Mouse (Mus musculus) skeletal muscle tissue, adult 2 months (tissue): ENCODE data around the gene Inf2.

Source experiments
- DNase-seq: peaks from one replicate; pipeline ENCODE4 v3.0.0-alpha.2; 2012; ENCODE audit warnings: low read depth, low spot score

Inf2 gene

DNA sequence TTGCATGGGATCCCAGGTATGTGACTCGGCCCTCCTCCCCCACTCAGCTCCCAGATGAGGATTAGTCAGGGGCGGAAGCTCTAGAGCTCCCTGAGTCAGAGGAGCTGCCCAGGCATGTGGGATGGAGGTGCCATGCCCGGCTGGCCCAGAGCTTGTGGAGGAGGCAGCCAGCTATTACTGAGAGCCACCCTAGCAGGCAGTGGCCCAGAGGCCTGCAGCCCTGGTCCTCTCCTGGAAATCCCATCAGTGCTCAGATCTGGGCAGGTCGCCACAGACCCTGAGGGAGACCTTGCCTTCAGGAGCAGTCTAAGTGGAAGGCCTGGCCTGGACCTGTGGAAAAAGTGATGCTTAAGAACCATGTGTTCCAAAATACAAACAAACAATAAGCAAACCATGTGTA lies 7.0 kb downstream of the Inf2 start:
- peak; percentile 74 for DNase-seq

DNA sequence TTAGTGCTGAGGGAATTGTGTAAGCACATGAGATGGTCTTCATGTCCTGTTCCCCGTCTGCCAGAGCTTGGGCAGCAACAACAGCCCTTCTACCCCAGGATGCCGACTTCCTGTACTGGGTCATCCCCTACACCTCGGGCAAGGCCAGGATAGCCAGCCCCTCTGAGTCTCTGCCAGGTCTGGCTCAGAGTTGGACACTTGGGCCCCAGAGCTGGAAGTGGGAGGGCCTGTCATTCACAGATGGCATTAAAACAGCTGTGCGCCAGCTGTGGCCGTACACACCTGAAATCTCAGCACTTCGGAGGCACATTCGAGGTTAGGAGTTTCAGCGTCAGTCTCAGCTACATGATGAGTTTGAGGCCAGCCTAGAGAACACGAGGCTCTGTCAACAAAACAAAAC lies 7.9 kb downstream of the Inf2 start:
- DNase-seq: no peak

DNA sequence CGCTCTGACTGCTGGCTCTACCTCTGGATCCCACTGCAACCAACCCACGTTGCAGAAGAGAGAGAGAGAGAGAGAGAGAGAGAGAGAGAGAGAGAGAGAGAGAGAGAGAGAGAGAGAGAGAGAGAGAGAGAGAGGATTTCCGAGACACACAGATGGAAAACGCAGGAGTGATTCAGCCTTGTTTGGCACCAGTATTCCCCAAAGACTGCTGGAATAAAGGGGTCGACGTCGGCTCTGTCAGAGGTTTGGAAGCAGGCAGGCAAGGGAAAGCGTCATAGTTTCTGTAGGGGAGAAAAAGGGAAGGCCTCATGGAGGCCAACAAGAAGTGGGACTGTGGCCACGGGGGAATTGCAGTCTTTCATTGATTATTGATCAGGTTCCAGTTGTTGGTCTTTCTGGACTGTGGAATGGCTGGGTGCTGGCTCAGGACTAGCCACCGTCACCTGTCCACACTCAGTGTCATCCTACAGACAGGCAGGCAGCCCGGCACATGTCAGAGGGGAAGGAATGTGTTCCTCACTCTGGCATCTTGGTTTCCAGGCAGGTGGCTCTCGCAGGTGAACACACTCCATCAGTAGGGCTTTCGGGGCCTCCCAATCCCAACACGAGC lies 8.4 kb downstream of the Inf2 start:
- no peak for DNase-seq

DNA sequence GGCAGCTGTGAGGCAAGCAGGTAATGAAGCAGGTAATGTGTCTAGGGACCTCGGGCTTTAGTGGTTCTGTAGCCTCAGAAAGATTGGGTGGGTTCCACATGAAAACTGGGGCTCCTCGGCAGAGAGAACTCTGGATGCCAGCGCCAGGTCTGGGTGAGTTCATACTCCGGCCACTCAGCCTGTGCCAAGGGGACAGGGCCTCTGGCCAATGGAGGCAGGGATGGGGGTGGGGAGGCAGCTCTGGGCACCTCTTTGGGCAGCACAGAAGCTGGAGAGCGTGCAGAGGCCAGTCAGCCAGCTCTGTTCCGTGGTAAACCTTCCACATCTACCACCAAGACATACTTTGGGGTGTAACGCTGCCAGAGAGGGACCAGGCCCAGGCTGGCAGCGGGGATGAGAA lies 9.0 kb downstream of the Inf2 start:
- DNase-seq: no peak

DNA sequence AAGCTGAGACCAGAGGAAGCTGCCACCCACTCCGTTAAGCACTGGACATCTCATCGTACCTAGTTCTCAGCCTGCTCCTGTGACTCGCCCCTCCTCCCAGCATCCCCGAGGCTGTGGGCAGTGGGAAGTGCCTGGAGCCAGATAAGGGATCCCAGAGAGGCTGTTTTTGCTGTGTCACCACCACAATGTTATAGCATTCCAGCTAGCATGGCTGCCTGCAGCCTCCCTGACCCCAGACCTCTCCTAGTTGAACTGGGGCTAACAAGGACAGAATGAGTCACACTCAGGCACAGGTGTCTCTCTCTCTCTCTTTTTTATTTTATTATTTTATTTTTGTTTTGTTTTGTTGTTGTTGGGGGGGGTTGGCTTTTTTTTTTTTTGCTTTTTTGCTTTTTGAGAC lies 10.6 kb downstream of the Inf2 start:
- DNase-seq: no peak

DNA sequence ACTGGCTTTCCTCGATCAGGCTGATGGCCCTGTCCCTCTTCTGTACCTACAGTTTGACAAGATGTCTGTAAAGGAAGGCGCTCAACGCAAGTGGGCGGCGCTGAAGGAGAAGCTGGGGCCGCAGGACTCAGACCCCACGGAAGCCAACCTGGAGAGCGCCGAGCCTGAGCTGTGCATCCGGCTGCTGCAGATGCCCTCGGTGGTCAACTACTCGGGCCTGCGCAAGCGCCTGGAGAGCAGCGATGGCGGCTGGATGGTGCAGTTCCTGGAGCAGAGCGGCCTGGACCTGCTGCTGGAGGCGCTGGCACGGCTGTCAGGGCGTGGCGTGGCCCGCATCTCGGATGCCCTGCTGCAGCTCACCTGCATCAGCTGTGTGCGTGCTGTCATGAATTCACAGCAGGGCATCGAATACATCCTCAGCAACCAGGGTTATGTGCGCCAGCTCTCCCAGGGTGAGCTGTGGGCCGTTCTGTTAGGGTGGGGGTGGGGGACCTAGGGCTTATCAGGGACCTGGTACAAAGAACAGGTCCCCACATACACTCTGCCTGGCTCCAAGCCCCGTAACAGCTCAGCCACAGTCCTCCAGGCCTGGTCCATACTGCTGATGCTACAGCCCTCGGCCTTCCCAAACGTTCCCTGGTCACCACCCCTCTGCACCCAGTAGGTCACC lies 11.5 kb downstream of the Inf2 start:
- no peak for DNase-seq

DNA sequence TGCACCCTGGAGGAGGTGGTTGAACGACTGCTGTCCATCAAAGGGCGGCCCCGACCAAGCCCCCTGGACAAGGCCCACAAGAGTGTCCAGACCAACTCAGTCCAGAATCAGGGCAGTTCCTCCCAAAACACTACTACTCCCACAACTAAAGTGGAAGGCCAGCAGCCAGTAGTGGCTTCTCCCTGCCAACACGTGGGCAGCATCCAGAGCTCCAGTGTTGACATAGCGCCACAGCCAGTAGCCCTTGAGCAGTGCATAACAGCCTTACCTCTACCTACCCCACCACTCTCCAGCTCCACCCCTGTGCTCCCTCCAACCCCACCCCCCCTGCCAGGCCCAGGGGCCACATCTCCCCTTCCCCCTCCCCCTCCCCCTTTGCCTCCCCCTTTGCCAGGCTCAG lies 15.4 kb downstream of the Inf2 start:
- DNase-seq: no peak

DNA sequence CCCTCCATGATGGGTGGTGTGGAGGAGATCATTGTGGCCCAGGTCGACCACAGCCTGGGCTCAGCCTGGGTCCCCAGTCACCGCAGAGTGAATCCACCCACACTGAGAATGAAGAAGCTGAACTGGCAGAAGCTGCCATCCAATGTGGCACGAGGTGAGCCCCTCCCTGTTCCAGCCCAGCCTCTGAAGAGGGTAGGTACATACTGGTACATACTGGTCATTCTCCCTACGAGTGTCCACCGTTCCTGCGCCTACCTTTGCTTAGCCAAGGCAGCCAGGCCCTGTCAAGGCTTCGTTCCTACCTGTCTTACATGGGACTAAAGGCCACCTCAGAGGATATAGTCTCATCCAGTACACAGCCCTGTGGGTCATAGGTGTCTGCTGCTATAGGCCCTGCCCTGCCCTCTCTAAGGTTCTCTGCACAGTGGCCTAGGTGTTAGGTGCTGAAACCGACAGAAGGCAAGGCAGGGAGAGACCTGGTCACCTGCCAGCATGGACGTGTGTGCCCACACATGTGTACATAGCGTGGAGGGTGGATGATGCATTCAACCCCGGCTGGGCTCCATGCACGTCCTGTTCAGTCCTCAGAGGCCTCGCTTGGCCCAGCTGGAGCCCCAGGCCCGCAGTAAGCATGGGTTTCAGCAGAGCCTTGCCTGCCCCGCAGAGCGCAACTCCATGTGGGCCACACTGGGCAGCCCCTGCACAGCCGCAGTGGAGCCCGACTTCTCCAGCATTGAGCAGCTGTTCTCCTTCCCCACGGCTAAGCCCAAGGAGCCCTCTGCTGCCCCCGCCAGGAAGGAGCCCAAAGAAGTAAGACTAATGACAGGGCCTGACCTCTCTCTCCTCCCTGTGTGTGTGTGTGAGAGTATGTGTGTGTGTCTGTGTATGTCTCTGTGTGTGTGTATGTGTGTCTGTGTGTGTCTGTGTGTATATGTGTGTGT lies 16.4 kb downstream of the Inf2 start:
- no peak for DNase-seq

DNA sequence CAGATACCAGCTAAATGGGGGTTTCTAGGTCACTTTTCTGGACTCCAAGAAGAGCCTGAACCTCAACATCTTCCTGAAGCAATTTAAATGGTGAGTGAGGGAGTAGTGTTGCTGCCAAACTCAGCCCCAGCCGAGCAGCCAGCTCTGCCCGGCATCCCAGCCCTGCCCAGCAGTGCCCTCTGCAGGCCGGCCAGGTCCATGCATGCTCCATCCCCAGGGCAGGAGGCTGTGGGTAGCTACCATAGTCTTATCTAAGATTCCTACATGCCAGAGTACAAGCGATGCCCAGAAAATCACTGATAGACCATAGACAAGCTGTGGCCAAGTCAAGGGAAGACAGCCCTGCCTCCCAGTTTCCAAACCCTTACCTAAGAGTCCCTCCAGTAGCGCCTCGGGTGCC lies 17.2 kb downstream of the Inf2 start:
- DNase-seq: peak; percentile 54

DNA sequence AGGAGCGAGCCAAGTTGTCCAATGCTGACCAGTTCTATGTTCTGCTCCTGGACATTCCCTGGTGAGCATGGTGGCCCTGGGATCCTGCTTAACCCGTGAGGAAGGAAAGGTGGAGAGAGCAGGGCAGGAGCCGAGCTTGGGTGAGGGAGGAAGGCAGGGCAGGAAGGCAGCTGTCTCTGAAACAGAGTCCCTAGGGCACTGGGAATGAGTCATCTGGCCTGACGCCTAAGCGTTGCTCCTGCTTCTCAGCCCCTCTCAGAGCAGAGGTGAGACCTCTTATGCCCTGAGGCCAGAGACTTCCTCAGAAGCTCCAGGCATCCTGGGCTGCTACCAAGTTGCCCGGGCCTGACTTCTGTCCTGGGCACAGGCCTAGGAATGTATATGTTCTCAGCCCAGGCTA lies 18.4 kb downstream of the Inf2 start:
- DNase-seq: no peak

DNA sequence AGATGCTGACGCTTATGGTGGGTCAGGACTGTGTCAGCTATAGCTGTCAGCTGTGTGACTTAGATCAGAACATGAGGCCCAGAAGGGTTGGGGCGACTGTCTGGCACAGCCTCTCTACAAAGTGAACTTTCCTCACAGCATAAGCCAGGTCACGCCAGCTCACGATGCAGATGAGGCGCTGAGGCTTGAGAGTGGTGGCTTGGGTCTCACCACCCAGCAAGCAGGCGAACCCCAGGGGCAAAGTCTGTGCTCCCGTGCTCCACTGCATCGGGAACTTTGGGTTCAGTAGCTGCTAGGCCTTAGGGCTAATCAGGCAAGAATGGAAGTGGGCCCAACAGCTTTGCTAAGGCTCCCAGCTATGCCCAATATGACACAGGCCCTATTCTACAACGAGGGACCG lies 20.4 kb downstream of the Inf2 start:
- no peak for DNase-seq

DNA sequence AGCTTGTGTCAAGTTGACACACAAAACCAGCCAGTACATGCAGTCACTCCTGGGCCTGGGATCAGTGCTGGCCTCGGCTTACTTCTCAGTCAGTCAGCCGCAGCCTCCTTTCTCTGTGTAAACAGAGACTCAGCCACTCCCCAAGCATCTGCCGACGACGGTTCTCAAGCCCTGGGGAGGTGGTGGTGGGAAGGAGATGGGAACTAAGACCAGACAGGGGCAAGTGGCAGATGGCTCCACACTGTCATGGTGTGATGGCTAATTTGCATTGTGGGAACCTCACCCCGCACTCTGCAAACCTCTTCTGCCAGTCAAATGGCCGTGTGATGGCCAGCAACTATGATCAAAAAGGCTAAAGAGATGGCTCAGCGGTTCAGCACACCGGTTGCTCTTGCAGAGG lies 28.1 kb downstream of the Inf2 start:
- DNase-seq: no peak

DNA sequence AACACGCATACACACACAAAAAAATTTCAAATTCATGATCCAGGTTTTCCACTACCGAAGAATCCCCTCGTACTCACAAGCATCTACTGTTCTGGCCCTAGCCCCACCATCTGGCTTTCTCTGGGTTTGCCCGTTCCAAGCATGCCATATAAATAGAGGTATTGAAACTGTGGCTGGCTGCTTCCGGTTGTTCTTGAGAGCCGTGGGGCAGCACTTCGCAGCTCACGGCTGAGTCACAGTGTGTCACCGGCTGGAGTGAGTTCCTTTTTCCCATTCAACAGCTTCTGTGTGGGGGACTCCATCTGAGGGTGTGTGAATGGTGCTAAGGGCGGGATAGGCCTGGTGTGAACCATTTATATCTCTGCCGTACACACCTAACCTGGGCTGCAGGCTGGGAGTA lies 28.6 kb downstream of the Inf2 start:
- no peak for DNase-seq

DNA sequence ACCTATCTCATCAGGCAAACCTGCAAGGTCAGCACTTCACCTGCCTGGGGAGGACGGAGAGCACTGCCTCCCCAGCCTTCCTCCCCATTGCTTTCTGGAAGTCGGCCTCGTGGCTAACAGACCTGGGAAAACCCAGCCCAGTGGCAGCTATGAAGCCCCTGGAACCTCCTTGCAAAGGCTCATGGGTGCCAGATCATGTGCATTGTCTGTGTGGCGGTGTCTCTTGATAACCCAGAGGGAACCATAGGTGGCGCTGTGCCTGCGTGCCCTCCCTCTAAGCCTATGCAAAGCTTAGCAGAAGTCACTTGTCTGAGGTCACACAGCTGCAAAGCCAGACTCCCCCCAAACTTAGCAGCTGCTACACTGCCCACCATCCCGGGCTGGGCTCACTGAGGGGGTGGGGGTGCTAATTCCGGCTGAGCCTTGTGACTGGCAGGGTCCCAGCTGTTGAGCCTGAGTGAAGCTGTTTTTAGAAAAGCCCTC lies 29.4 kb downstream of the Inf2 start:
- DNase-seq: peak; percentile 96

DNA sequence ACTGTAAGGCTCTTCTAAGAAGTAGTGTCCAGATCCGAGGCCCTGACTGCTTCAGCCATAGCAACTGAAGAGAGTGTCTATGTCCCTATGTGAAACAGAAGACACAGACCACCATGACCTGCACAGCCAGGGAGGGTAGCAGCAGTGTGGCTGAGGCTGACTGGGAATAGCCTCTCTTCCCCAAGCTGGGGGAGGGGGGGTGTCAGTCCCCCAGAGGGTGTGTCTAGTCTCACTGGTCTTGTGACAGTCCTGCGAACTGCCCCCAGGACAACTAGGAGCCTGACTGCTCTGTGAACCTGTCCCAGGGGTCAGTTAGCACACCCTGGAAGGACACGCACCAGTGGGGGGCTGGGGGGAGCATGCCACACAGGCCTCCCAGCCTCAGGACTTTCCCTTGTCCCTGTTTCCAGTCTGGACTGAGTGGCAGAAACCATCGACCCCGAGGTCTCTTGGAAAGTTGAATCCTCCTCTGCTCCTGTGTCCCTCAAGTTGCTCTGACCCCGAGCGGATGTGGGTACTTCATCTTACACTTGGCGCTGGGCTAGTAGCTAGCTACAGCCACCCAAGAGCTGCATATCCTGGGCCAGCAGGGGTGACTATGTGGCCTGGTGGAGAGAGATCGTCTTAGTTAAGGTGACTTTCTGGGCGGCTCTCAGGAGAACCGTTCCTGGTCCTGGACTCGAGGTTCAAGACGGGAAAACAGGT lies 30.5 kb downstream of the Inf2 start:
- peak; percentile 95 for DNase-seq

DNA sequence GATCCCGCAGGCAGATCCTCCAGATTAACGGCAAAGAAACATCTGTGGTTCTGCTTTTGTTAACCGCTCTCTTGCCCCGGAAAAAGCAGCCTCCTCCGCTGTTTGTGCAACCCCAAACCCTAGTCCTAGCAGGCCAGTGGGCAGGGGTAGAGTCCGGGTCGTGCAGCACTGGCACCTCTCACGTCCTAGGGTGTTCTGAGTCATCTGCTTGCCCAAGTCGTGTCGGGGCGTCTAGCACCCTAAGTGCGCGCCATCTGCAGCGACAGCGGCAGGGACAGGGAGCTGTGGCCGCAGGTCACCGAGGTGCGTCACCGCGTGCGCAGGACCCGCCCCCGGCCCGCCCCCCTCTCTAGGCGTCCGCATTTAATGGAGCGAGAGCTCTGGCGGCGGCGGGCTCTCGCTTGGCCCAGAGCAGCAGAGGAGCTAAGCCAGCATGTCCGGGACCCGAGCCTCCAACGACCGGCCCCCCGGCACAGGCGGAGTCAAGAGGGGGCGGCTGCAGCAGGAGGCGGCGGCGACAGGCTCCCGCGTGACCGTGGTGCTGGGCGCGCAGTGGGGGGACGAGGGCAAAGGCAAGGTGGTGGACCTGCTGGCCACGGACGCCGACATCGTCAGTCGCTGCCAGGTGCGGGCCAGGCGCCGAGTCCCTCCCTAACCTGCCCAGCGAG lies 31.2 kb downstream of the Inf2 start, which contains the start of gene Adssl1:
TSS of gene Adssl1 (plus strand) at position 360 of the 668 bp plus-strand sequence.
- DNase-seq: peak; percentile 95

DNA sequence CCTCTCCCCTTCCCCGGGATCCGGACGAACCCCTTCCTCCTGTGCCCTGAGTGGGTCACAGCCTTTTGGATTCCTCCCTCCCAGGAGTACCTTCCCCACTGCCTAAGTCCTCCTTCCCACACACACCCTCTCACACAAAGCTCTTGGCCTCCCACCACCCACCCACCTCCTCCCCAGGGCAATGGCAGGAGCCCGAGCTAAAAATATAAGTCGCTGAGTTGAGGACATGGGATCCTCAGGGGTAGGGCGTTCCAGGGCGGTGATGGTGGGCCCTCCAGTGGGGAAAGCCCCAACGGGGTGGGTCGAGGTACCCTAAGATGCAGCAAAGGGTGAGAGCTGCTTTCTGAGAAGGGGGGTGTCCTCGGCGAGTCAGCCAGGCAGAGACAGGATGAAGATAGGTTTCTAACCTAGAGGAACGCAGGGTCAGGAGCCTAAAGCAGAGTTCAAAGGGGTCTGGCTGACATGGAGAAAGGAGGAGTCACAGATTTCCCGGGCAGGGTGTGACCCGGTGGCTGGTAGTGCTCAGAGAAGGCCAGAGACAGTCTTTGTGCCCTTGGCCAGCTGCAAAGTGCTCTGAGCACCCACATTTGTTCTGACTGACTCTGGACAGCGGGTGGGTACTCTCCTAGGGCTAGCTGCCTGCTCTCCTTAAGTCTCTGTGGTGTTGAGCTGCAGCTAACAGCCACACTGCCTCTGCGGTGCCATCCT lies 31.9 kb downstream of the Inf2 start:
- peak; percentile 90 for DNase-seq

DNA sequence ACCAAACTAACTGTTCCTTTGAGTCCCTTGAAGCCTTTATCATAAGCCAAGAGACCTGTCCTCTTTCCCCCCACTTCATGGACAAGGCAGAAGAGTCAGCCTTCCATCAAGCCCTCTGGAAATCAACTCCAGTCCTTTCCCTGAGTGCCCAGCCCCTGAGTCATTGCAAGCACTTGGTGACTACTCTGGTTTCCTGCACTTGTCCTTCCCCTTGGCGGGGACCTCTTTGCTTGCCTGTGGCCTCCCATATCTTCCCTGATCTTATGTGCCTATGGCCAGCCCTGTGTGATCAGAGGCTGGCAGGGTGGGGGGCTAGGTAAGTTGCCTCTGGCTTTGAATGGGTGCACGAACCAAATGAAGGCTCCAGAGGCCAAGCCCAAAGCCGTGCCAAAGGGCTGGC lies 33.3 kb downstream of the Inf2 start:
- no peak for DNase-seq

DNA sequence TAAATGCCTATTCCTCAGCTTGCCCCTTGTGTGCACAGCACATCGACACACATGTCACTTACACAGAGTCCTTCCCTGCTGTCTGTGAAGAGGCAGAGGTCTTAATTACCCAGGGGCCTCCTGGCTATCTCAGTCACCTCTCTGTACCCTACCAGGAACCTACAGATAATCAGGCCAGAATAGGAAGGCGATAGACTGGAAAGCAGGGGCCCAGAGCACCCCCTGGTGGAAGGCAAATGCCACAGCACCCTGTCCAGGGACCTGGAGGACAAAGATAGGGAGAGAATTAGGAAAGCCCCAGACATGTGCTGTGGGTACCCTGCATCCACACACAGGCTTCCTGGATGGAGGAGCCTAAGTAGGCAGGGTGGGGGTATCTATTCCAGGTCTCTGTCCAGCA lies 35.2 kb downstream of the Inf2 start:
- DNase-seq: peak; percentile 74

DNA sequence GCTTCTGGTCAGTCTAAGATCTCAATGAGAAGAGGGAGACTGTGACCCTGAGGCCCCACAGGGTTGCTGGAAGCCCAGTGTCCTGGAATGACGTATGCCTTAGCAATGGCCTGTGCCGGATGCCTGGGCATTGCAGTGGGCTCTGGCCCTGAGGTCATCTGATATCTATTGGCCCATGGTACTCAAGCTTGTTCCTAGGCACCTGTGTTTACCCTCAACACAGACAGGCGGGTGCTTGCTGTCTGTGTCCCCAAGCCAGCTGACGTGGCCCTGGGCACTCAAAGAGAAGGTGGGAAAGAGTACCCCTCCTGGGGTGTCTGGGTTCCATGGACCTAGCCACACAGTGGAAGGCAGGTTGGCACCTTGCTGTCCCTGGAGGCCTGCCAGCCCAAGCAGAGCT lies 37.1 kb downstream of the Inf2 start:
- peak; percentile 92 for DNase-seq

DNA sequence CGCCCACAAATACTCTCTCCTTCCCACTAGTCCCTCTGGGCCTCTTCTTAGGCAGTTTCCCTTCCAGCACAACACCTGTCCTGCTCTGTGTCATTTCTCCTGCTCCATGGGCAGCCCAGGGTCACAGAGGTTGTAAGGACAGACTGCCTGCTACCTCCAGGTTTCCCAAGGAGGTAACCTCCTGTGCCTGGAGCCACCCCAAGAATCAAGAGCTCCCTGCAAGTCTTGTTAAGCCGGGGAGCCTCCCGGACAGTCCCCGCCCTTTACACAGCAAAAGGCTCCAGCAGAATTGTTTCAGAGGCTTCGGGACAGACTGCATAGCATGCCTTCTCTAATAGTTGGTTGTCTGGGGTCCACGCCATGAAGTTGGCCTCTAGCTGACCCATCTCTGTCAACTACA lies 37.9 kb downstream of the Inf2 start:
- no peak for DNase-seq
